Mouse (Mus musculus) adrenal gland (tissue): ENCODE data around the gene Aldh3b1.
"Not testable (repeated sequence)": the region's sequence is repeated elsewhere in the genome, so short reads cannot be mapped to it uniquely, and the experiment has no call there.

ENCODE experiments used
- intact Hi-C: fragments of 180-260 bp; cut with DNase I; formaldehyde crosslinking; loops from one replicate; pipeline ENCODE4 v1.15.1; 2025
- long read RNA-seq, 2 experiments: library from polyadenylated mRNA; unstranded; transcript quantifications; one replicate each; pipeline ENCODE4 v2.0.0; 2020; ENCODE audit warnings: borderline replicate concordance in 1 of 2; ENCODE audit not compliant: insufficient replicate concordance in 1 of 2

Aldh3b1 gene
- long read RNA-seq, experiment 1, transcript Aldh3b1-201 (10 exons, 1,924 nt): major isoform, 186 of 207 reads
- long read RNA-seq, experiment 1, partial matches to known transcripts: 14 of 207 reads
- long read RNA-seq, experiment 1, other reads (novel, unspliced or antisense): 7 of 207 reads
- long read RNA-seq, experiment 2, transcript Aldh3b1-201 (10 exons, 1,924 nt): major isoform, 45 of 51 reads
- long read RNA-seq, experiment 2, partial matches to known transcripts: 5 of 51 reads
- long read RNA-seq, experiment 2, other reads (novel, unspliced or antisense): 1 of 51 reads

- intact Hi-C loops: no loop called here
Observed at GRCm38 (mm10) chr19:3929211-3929941, at the start of gene Aldh3b1. TSS of gene Aldh3b1 (minus strand) at chr19:3929808.

DNA sequence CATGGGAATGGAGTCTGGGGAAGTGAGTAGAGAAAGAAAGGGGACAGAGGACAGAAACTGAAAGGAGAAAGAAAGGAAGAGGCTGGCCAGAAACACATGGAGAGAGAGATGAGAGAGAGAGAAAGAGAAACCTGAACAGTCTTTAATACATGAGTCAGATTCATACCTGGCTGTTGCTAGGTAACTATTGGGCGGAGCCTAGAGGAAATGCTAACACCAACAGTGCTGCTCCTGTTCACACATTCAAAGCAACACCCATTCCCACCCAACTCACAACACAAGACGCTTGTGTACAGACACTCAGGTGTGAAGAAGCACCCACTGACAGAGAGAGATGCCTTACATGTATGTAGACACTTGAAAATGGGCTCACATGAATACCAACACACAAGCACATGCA, 46.3 kb upstream of the Aldh3b1 start:
- intact Hi-C loops: no loop called here

DNA sequence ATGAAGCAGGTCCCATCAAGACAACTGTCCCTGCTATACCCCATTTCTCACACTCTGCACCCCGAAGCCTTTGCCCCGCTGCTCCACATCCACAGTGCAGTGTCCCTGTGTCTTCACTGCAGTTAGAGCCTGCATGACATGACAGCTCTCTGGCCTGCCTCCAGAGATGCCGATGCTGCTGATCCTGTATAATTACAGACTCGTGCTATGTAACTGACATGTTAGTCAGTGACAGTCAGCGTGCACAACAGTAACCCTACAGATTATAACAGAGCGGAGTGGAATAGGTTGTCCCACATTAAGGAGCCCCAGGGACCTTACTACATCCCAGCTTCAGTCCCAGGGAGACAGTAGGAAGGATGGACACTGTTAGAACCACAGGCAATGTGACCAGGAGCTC, 45.0 kb upstream of the Aldh3b1 start:
- intact Hi-C loops: not testable (repeated sequence)

DNA sequence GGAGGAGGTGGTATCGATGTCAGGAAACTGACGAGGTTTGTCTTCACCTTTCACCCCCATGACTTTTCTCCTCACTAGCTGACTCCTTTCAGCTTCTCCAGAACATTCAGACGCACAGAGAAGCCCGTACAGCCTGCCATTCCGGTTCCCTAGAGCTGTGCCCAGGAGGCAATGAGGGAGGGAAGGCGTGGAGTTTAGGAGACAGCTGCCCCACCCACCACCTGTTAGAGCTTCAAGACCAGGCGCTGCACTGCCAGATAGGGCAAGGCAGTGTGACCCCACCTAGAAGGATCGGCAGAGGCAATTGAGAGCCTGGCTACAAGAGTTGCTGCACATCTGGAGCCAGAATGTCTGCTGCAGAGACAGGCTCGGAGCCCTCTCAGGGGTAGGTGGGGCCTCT, 42.6 kb upstream of the Aldh3b1 start, which contains the start of gene Aldh3b2:
Gene Aldh3b2, plus strand, starts transcription at position 100 of the 400 bp plus-strand sequence.
- intact Hi-C loops: no loop called here

DNA sequence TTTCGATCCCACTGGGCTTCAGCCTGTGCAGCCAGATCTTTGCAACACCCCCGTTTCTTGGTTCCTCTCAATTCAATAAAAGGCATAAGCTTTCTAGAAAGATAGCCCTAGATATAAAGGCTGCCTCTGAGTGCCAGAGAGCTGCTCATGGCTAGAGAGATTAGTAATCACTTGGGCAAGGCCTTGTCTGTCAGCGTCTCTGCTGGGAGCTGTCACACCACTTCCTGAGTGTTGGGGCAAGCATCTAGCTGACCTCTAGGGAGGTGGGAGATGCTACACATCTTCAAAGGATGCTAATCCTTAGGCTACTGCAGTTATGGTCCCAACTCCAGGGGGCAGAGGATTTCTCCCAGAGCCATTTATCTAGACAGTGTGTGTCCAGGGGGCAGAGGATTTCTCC, 37.6 kb upstream of the Aldh3b1 start:
- intact Hi-C loops: no loop called here

DNA sequence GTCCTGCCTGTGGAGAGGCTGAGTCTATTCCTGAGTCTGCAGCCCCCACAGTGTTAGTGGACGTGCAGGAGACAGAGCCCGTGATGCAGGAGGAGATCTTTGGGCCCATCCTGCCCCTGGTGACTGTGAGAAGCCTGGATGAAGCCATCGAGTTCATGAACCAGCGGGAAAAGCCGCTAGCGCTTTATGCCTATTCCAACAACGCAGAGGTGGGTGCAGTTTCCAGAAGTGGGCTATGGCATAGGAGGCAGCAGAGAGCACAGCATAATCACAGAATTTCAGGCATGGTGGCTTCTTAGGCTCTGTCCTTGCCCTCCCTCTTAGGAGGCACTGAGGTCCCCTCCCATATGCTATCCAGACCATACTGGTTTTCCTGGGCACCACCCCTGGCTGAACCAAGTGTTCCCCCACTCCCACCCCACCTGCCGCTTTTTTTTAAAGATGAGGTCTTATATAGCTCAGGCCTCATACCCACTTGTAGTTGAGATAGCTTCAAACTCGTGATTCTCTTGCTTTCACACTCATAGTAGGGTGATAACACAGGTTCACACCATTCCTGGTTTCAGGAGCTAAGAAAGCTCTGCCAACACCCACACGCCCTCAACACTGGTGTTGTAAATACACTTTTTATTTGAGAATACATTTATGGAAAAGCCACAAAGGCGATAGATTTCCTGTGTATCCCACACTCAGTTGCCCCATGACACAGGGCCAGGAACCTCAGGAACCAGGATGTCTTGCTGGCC, 36.9 kb upstream of the Aldh3b1 start:
- intact Hi-C loops: no loop called here

GRCm38 (mm10) chr19:3964030-3964429, 34.4 kb upstream of the Aldh3b1 start:
- intact Hi-C loops: no loop called here

DNA sequence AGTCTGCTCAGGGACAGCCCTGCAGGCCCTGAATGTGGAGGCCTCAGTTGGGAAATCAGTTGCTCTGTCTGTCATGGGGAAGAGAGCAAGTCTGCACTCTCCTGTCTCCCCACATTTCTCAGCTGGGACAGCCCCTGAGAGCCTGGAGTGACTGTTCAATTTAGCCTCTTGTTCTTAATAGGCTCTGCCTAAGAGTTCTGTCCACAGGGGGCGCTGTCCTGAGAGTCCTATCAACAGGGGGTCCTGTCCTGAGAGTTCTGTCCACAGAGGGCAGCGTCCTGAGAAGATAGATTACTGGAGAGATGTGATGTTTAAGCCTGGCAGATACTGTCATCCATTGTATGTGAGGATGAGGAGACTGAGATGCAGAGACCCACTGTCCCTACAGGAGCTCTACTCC, 32.9 kb upstream of the Aldh3b1 start:
- intact Hi-C loops: no loop called here

DNA sequence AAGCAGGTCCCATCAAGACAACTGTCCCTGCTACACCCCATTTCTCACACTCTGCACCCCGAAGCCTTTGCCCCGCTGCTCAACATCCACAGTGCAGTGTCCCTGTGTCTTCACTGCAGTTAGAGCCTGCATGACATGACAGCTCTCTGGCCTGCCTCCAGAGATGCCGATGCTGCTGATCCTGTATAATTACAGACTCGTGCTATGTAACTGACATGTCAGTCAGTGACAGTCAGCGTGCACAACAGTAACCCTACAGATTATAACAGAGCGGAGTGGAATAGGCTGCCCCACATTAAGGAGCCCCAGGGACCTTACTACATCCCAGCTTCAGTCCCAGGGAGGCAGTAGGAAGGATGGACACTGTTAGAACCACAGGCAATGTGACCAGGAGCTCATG, 32.2 kb upstream of the Aldh3b1 start:
- intact Hi-C loops: not testable (repeated sequence)

- intact Hi-C loops: no loop called here
Observed at GRCm38 (mm10) chr19:3960211-3960610, 30.6 kb upstream of the Aldh3b1 start.

- intact Hi-C loops: no loop called here
Observed at GRCm38 (mm10) chr19:3959030-3959429, 29.4 kb upstream of the Aldh3b1 start.

DNA sequence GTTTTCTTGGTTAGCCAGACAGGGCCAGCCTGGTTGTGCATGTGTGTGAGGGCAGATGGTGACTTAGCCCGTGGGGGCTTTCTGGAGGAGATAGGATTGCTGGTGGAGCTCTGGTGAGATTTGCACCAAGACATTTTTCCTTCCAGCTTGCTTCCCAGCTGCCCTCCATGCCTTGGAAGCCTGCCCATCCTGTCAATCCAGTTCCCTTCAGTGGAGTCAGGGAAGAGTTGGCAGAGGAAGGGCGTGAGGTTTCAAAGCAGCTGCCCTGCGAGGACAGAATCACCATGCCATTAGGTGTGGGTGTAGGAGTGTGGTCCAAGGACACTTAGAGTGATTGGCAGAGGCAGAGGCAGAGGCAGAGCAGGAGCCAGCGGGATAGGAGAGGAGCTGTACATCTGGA, 28.9 kb upstream of the Aldh3b1 start, which contains the start of gene Aldh3b3:
Gene Aldh3b3, plus strand, starts transcription at position 176 of the 400 bp plus-strand sequence.
- intact Hi-C loops: no loop called here

DNA sequence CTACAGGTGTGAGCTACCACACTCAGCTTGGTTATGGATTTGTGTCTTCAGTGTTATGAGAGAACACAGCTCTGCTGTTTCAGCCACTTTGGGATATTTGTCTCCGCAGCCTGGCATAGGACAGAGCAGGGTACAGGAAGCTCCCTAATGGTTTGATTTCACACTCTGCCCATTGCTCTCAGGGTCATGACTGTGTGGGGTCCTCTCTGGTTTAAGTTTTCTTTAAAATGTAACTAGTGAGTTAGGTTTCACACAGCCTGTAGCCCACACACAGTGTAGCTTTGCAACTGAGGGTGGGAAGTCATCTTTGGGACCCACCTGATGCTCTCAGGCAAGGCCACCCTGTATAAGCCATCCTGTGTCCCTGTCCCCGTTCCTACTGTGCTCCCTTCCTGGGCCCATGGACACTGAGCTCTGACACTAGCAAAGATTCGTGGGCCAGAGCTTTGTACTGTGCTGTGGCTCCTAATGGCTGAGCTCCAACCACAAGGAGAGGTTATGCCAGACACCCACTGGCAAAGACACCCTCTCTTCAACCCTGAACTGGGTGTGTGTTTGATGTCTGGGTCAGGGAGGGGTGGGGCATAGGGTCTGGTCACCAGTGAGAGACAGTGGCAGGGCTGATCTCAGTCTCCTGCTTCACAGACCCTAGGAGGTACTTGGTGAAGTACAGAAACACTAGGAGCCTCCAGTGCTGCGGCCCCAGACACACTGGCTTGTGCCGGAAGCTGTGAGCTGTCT, 27.9 kb upstream of the Aldh3b1 start:
- intact Hi-C loops: not testable (repeated sequence)

- intact Hi-C loops: no loop called here
Observed at GRCm38 (mm10) chr19:3955804-3956203, 26.2 kb upstream of the Aldh3b1 start.

- intact Hi-C loops: no loop called here
Observed at GRCm38 (mm10) chr19:3955033-3955432, 25.4 kb upstream of the Aldh3b1 start.

DNA sequence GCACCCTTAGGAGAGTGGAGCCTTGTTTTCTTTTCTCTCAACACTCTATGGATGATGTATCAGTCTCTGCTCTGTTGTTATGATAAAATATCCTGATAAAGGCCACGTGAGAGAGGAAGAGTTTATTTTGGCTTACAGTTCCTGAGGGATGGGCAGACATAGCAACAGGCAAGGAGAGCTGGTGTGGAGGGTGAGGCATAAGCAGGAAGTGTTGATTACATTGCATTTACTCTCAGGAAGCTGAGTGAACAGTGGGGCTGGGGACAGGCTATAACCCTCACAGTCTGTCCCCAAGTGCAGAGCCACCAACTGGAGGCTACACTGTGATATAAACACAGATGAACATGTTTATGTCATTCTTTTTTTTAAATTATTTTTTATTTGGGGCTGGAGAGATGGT, 22.5 kb upstream of the Aldh3b1 start:
- intact Hi-C loops: no loop called here

GRCm38 (mm10) chr19:3951461-3951860, 21.9 kb upstream of the Aldh3b1 start:
- intact Hi-C loops: no loop called here

GRCm38 (mm10) chr19:3950331-3950730, 20.7 kb upstream of the Aldh3b1 start:
- intact Hi-C loops: no loop called here

- intact Hi-C loops: no loop called here
Observed at GRCm38 (mm10) chr19:3948546-3948945, 18.9 kb upstream of the Aldh3b1 start.

- intact Hi-C loops: loop anchor here (2.0 kb wide), 2 partner anchors 33 to 65 kb away; partner anchors contain the start of gene Ndufv1
Observed at GRCm38 (mm10) chr19:3947813-3948212, 18.2 kb upstream of the Aldh3b1 start.

DNA sequence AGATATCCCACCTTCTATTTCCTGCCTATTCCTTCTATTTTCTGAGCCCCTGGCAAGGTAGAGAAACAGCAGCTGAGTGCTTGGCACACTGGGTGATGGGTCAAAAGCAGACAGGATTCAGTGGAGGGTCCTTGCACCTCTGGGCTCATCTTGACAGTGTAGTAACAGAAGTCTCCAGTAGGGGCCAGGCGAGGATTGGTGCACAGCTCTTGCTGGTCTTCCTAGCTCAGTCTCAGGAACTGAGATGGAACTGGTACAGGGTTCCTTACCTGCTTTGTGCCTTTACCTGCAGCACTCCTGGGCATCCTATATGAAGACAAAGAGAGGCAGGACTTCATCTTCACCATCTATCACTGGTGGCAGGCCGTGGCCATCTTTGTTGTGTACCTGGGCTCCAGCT, 17.1 kb upstream of the Aldh3b1 start:
- intact Hi-C loops: loop anchor here (2.0 kb wide), 2 partner anchors 34 to 66 kb away; partner anchors contain the start of gene Ndufv1
